9 mouse cellular contexts compared by ENCODE assay signal in genomic region chr4:117139217-117139612, GRCm38 (mm10). TPM values are rescaled to one million over a fixed set of nuclear protein-coding genes. Genes with fewer than 3 reads are reported as not detected.
DNase-seq lines count a peak whose midpoint lies in the region; ATAC-seq lines count a peak whose summit lies in the region.
"Had no signal": no experiment of that assay in that cellular context is flagged by ENCODE, and none has a peak within 500 bp of the region (broad histone marks: within the 10 kb centered on the region; RNA-seq: fewer than 3 reads in every experiment).

No protein-coding gene starts in this region.

- ATAC-seq in midbrain, embryonic 12.5 days (ENCODE audit: low FRiP score, low read depth): peak; percentile 52; the same call in 1 of the 2 replicates
- ATAC-seq in midbrain, embryonic 15.5 days (replicated peaks): no peak
- ATAC-seq in granulocyte monocyte progenitor cell, adult 5-6 weeks (replicated peaks; ENCODE audit: poor library complexity, severe bottlenecking): peak; percentile 49; the same call in 1 of the 2 replicates

- no peak overlapping the region for H3K4me2 ChIP-seq in midbrain, embryonic 12.5 days (replicated peaks)
- H3K4me2 ChIP-seq in midbrain, embryonic 15.5 days: no peak overlapping the region
- H3K4me2 ChIP-seq: neural tube, embryonic 12.5 days had no signal

- peaks cover 18% of the 10 kb centered on the region for H3K27me3 ChIP-seq in midbrain, embryonic 12.5 days
- H3K27me3 ChIP-seq in midbrain, embryonic 15.5 days (replicated peaks): no peaks in the 10 kb centered on the region; the same call in 1 of the 2 replicates
- H3K27me3 ChIP-seq: neural tube, embryonic 12.5 days had no signal

- H3K9me3 ChIP-seq in midbrain, embryonic 12.5 days: no peaks in the 10 kb centered on the region
- no peaks in the 10 kb centered on the region for H3K9me3 ChIP-seq in midbrain, embryonic 15.5 days
- H3K9me3 ChIP-seq: neural tube, embryonic 12.5 days had no signal

- no peak overlapping the region for H3K27ac ChIP-seq in midbrain, embryonic 12.5 days (replicated peaks)
- H3K27ac ChIP-seq in midbrain, embryonic 15.5 days: no peak overlapping the region
- H3K27ac ChIP-seq: neural tube, embryonic 12.5 days had no signal

- DNase-seq in adrenal gland, adult 2 months: peak; percentile 50
- no peak for DNase-seq in adrenal gland, adult 8-10 months
- peak; percentile 61 for DNase-seq in lung, postnatal 25 days (ENCODE audit: low spot score)
- DNase-seq in left cerebral cortex, adult 8-10 months (ENCODE audit: low spot score in 2 of 2): no peak
- DNase-seq in cerebellum, adult 9-11 months: no peak

- WGBS in midbrain, embryonic 12.5 days: 5% methylated on average over 2 of the region's 2 CpGs
- whole genome bisulfite sequencing in midbrain, embryonic 15.5 days: 1% methylated on average over 2 of the region's 2 CpGs

- H3K4me1 ChIP-seq in midbrain, embryonic 12.5 days: peaks cover 1% of the 10 kb centered on the region
- H3K4me1 ChIP-seq in midbrain, embryonic 15.5 days: peaks cover 5% of the 10 kb centered on the region

- no peak overlapping the region for H3K4me3 ChIP-seq in midbrain, embryonic 12.5 days
- no peak overlapping the region for H3K4me3 ChIP-seq in midbrain, embryonic 15.5 days
- H3K4me3 ChIP-seq: neural tube, embryonic 12.5 days had no signal

- H3K36me3 ChIP-seq in midbrain, embryonic 12.5 days: no peaks in the 10 kb centered on the region
- no peaks in the 10 kb centered on the region for H3K36me3 ChIP-seq in midbrain, embryonic 15.5 days (replicated peaks)
- H3K36me3 ChIP-seq: neural tube, embryonic 12.5 days had no signal

- no peak overlapping the region for H3K9ac ChIP-seq in midbrain, embryonic 12.5 days (replicated peaks)
- no peak overlapping the region for H3K9ac ChIP-seq in midbrain, embryonic 15.5 days
- H3K9ac ChIP-seq: neural tube, embryonic 12.5 days had no signal

RNA-seq across cellular contexts. Expression of gene Plk3, which starts 5.5 kb away (rescaled TPM):
- 10 to 100 TPM in 1 of 2 experiments, 1 to 10 TPM in 1; 8.4 to 23.6 TPM for total RNA-seq in adrenal gland, adult 2 months (2021)
- 11.3 and 11.5 TPM in 2 replicates for polyA plus RNA-seq in adrenal gland, adult 2 months (2012; rRNA removed)
- 10 to 100 TPM in 1 of 4 experiments, 1 to 10 TPM in 3; 4.5 to 18.0 (median 5.8) TPM for total RNA-seq in adrenal gland, adult 8-10 months (2022)
- 33.1 and 40.4 TPM in 2 replicates for polyA plus RNA-seq in midbrain, embryonic 12.5 days (2016; fragmentation: Nextera tagmentation; extraction: Ambion mirVana)
- 19.1 and 19.3 TPM in 2 replicates for polyA plus RNA-seq in midbrain, embryonic 15.5 days (2015; fragmentation: Nextera tagmentation; extraction: Ambion mirVana)
- total RNA-seq in granulocyte monocyte progenitor cell, adult 5-6 weeks (2014; fragmentation: Nextera tagmentation): 1.5 and 2.2 TPM in 2 replicates
- total RNA-seq in granulocyte monocyte progenitor cell, adult 5-6 weeks (2017): 1.5 and 2.5 TPM in 2 replicates
- 10 to 100 TPM in 3 of 4 experiments, 1 to 10 TPM in 1; 8.0 to 14.1 (median 12.9) TPM for total RNA-seq in left cerebral cortex, adult 8-10 months (2022)

RNA-seq across cellular contexts. Expression of gene Tctex1d4, which starts 12.6 kb away (rescaled TPM):
- total RNA-seq in adrenal gland, adult 2 months (2021): not detected
- 0.45 TPM in 1 of 2 replicates, not detected in the other for polyA plus RNA-seq in adrenal gland, adult 2 months (2012; rRNA removed)
- total RNA-seq in adrenal gland, adult 8-10 months (2022): not detected
- polyA plus RNA-seq in midbrain, embryonic 12.5 days (2016; fragmentation: Nextera tagmentation; extraction: Ambion mirVana): not detected in 2 replicates
- 0.42 TPM in 1 of 2 replicates, not detected in the other for polyA plus RNA-seq in midbrain, embryonic 15.5 days (2015; fragmentation: Nextera tagmentation; extraction: Ambion mirVana)
- 0.77 TPM in 1 of 2 replicates, not detected in the other for total RNA-seq in granulocyte monocyte progenitor cell, adult 5-6 weeks (2014; fragmentation: Nextera tagmentation)
- not detected in 2 replicates for total RNA-seq in granulocyte monocyte progenitor cell, adult 5-6 weeks (2017)
- total RNA-seq in left cerebral cortex, adult 8-10 months (2022): not detected
- polyA plus RNA-seq: neural tube, embryonic 12.5 days had no signal

RNA-seq across cellular contexts. Expression of gene Btbd19, which starts 13.7 kb away (rescaled TPM):
- 1 to 10 TPM; 8.0 to 9.7 TPM for total RNA-seq in adrenal gland, adult 2 months (2021)
- polyA plus RNA-seq in adrenal gland, adult 2 months (2012; rRNA removed): 6.0 and 7.4 TPM in 2 replicates
- total RNA-seq in adrenal gland, adult 8-10 months (2022): 10 to 100 TPM in 1 of 4 experiments, 1 to 10 TPM in 3; 6.6 to 11.4 (median 9.1) TPM
- 3.8 and 4.2 TPM in 2 replicates for polyA plus RNA-seq in midbrain, embryonic 12.5 days (2016; fragmentation: Nextera tagmentation; extraction: Ambion mirVana)
- 3.9 and 4.3 TPM in 2 replicates for polyA plus RNA-seq in midbrain, embryonic 15.5 days (2015; fragmentation: Nextera tagmentation; extraction: Ambion mirVana)
- 5.0 and 14.5 TPM in 2 replicates for total RNA-seq in granulocyte monocyte progenitor cell, adult 5-6 weeks (2014; fragmentation: Nextera tagmentation)
- 6.9 and 7.2 TPM in 2 replicates for total RNA-seq in granulocyte monocyte progenitor cell, adult 5-6 weeks (2017)
- total RNA-seq in left cerebral cortex, adult 8-10 months (2022): 10 to 100 TPM; 14.1 to 18.8 (median 17.4) TPM

RNA-seq across cellular contexts. Expression of gene Rps8, which starts 16.8 kb away (rescaled TPM):
- total RNA-seq in adrenal gland, adult 2 months (2021): 1,000 to 10,000 TPM in 1 of 2 experiments, 100 to 1,000 TPM in 1; 552 to 1,148 TPM
- 156 and 162 TPM in 2 replicates for polyA plus RNA-seq in adrenal gland, adult 2 months (2012; rRNA removed)
- total RNA-seq in adrenal gland, adult 8-10 months (2022): 1,000 to 10,000 TPM in 2 of 4 experiments, 100 to 1,000 TPM in 2; 974 to 1,059 (median 1,012) TPM
- polyA plus RNA-seq in midbrain, embryonic 12.5 days (2016; fragmentation: Nextera tagmentation; extraction: Ambion mirVana): 573 and 608 TPM in 2 replicates
- polyA plus RNA-seq in midbrain, embryonic 15.5 days (2015; fragmentation: Nextera tagmentation; extraction: Ambion mirVana): 430 and 431 TPM in 2 replicates
- total RNA-seq in granulocyte monocyte progenitor cell, adult 5-6 weeks (2014; fragmentation: Nextera tagmentation): 4,230 and 5,237 TPM in 2 replicates
- 2,283 and 2,839 TPM in 2 replicates for total RNA-seq in granulocyte monocyte progenitor cell, adult 5-6 weeks (2017)
- 100 to 1,000 TPM; 561 to 608 (median 588) TPM for total RNA-seq in left cerebral cortex, adult 8-10 months (2022)

RNA-seq across cellular contexts. Expression of gene Kif2c, which starts 43.2 kb away (rescaled TPM):
- 1 to 10 TPM in 1 of 2 experiments, under 1 TPM in 1; 0.98 to 1.1 TPM for total RNA-seq in adrenal gland, adult 2 months (2021)
- polyA plus RNA-seq in adrenal gland, adult 2 months (2012; rRNA removed): 0.40 and 0.45 TPM in 2 replicates
- total RNA-seq in adrenal gland, adult 8-10 months (2022): 1 to 10 TPM in 1 of 4 experiments, under 1 TPM in 3; 0.87 to 1.1 (median 0.93) TPM
- polyA plus RNA-seq in midbrain, embryonic 12.5 days (2016; fragmentation: Nextera tagmentation; extraction: Ambion mirVana): 73.7 and 78.0 TPM in 2 replicates
- polyA plus RNA-seq in midbrain, embryonic 15.5 days (2015; fragmentation: Nextera tagmentation; extraction: Ambion mirVana): 8.1 and 10.0 TPM in 2 replicates
- total RNA-seq in granulocyte monocyte progenitor cell, adult 5-6 weeks (2014; fragmentation: Nextera tagmentation): 15.8 and 23.5 TPM in 2 replicates
- 44.9 and 47.0 TPM in 2 replicates for total RNA-seq in granulocyte monocyte progenitor cell, adult 5-6 weeks (2017)
- total RNA-seq in left cerebral cortex, adult 8-10 months (2022): under 1 TPM in 3 of 4 experiments, not detected in 1; 0.15 to 0.42 (median 0.36) TPM

Comparison
In these comparisons a context has a peak if more than half of its experiments do, and no peak if none do; other contexts are left out.
1. DNase-seq: peak in adrenal gland, adult 2 months (single experiment) and lung, postnatal 25 days (single experiment); none in adrenal gland, adult 8-10 months (single experiment), left cerebral cortex, adult 8-10 months (0 of 2) and cerebellum, adult 9-11 months (single experiment).